Comparison of ENCODE assay signal across 31 mouse cellular contexts in the genomic region with DNA sequence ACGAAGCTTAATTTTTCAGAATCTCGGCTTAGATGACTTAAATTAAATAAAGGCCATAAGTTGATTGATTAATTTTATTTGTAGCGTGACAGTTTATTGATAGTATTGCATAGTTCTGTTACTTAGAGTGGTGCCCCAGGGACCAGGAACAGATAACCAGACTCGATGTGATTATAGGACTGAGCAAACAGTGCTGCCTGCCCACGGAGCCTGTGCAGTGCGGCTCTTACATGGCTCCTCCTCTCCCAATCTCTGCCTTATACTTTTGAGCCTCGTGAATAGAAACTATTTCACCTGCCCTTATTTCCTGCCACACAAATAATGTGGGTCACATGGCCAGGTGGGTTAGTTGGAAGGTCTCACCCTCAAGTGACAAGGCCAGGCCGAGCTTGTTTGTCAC.
"Had no signal": no experiment of that assay in that cellular context is flagged by ENCODE, and none has a peak within 500 bp of the region (broad histone marks: within the 10 kb centered on the region; RNA-seq: fewer than 3 reads in every experiment).

No protein-coding gene starts in this region.

- DNase-seq: left cerebral cortex, postnatal 4 days; liver; liver, embryonic 13.5 days; liver, postnatal 0 days; lung, adult 18-20 months; lung, adult 2 months; lung, embryonic 14.5 days; lung, postnatal 10 days; lung, postnatal 14 days; lung, postnatal 36 days; lung, postnatal 4 days; midbrain, embryonic 14.5 days had no signal

- H3K9ac ChIP-seq: limb, embryonic 12.5 days; limb, embryonic 13.5 days; limb, embryonic 15.5 days; liver, embryonic 12.5 days; liver, embryonic 13.5 days; liver, embryonic 14.5 days; liver, embryonic 15.5 days; liver, postnatal 0 days; lung, embryonic 14.5 days; lung, embryonic 15.5 days; midbrain, embryonic 12.5 days; midbrain, embryonic 13.5 days; midbrain, embryonic 15.5 days had no signal

- H3K4me2 ChIP-seq: limb, embryonic 12.5 days; limb, embryonic 13.5 days; limb, embryonic 15.5 days; liver, embryonic 11.5 days; liver, embryonic 12.5 days; liver, embryonic 13.5 days; liver, embryonic 15.5 days; lung, embryonic 14.5 days; lung, embryonic 15.5 days; midbrain, embryonic 11.5 days; midbrain, embryonic 12.5 days; midbrain, embryonic 13.5 days; midbrain, embryonic 15.5 days had no signal

- H3K9me3 ChIP-seq: limb, embryonic 10.5 days; limb, embryonic 12.5 days; limb, embryonic 13.5 days; limb, embryonic 15.5 days; liver, embryonic 12.5 days; liver, embryonic 13.5 days; liver, embryonic 15.5 days; lung, embryonic 15.5 days; midbrain, embryonic 10.5 days; midbrain, embryonic 12.5 days; midbrain, embryonic 13.5 days; midbrain, embryonic 15.5 days had no signal

- H3K27ac ChIP-seq: limb, embryonic 10.5 days; limb, embryonic 12.5 days; limb, embryonic 13.5 days; limb, embryonic 15.5 days; liver, embryonic 12.5 days; liver, embryonic 13.5 days; liver, embryonic 14.5 days; liver, embryonic 15.5 days; lung, embryonic 15.5 days; macrophage; midbrain, embryonic 10.5 days; midbrain, embryonic 12.5 days; midbrain, embryonic 13.5 days; midbrain, embryonic 15.5 days had no signal

- H3K4me3 ChIP-seq: limb, embryonic 10.5 days; limb, embryonic 12.5 days; limb, embryonic 13.5 days; limb, embryonic 15.5 days; liver, embryonic 12.5 days; liver, embryonic 13.5 days; liver, embryonic 15.5 days; lung, embryonic 15.5 days; megakaryocyte, embryonic 14.5 days; midbrain, embryonic 10.5 days; midbrain, embryonic 12.5 days; midbrain, embryonic 13.5 days; midbrain, embryonic 15.5 days; myocyte had no signal

- ATAC-seq: liver, embryonic 12.5 days; liver, postnatal 0 days; lung, postnatal 0 days; midbrain, embryonic 13.5 days; midbrain, embryonic 15.5 days; midbrain, embryonic 16.5 days had no signal

- H3K4me1 ChIP-seq: limb, embryonic 12.5 days; limb, embryonic 13.5 days; limb, embryonic 15.5 days; liver, embryonic 12.5 days; liver, embryonic 13.5 days; liver, embryonic 15.5 days; lung, embryonic 15.5 days; midbrain, embryonic 10.5 days; midbrain, embryonic 12.5 days; midbrain, embryonic 13.5 days; midbrain, embryonic 15.5 days had no signal

- H3K36me3 ChIP-seq: limb, embryonic 10.5 days; limb, embryonic 12.5 days; limb, embryonic 13.5 days; limb, embryonic 15.5 days; liver, embryonic 12.5 days; liver, embryonic 13.5 days; liver, embryonic 15.5 days; lung, embryonic 15.5 days; midbrain, embryonic 10.5 days; midbrain, embryonic 12.5 days; midbrain, embryonic 13.5 days; midbrain, embryonic 15.5 days had no signal

- H3K27me3 ChIP-seq: limb, embryonic 12.5 days; limb, embryonic 13.5 days; limb, embryonic 15.5 days; liver, embryonic 12.5 days; liver, embryonic 13.5 days; liver, embryonic 15.5 days; lung, embryonic 15.5 days; megakaryocyte, embryonic 14.5 days; midbrain, embryonic 12.5 days; midbrain, embryonic 13.5 days; midbrain, embryonic 15.5 days had no signal
